Mouse (Mus musculus) E14TG2a.4 (cell line): ENCODE data around the gene Msn.
A peak's percentile ranks its signal among the peaks of the same experiment; 100 is the strongest.

Experiments
- H3K27me3 ChIP-seq: 2 replicates; pipeline ENCODE4 v1.6.1; 2014; ENCODE audit warnings: low read length, control low read depth; ENCODE audit not compliant: insufficient read depth
- H3K36me3 ChIP-seq: 2 replicates; pipeline ENCODE4 v1.6.1; 2014; ENCODE audit warnings: low read length, control low read depth; ENCODE audit not compliant: insufficient read depth
- H3K4me1 ChIP-seq: replicated peaks from 2 replicates; pipeline ENCODE4 v1.6.1; 2014; ENCODE audit warnings: low read depth, low read length, control low read depth
- H3K4me3 ChIP-seq: replicated peaks from 2 replicates; pipeline ENCODE4 v1.5.1; 2014; ENCODE audit warnings: mild to moderate bottlenecking, low read length
- H3K9me3 ChIP-seq: 2 replicates; pipeline ENCODE4 v1.6.1; 2014; ENCODE audit warnings: low read length, control low read depth
- CTCF ChIP-seq: conservative IDR thresholded peaks from 2 replicates; pipeline ENCODE4 v1.5.1; 2014; ENCODE audit warnings: low read length
- NANOG ChIP-seq: IDR thresholded peaks from 2 replicates; pipeline ENCODE4 v1.6.1; 2014; ENCODE audit warnings: borderline replicate concordance, low read length, mixed read lengths
- POU5F1 ChIP-seq: IDR thresholded peaks from 2 replicates; pipeline ENCODE4 v1.6.1; 2014; ENCODE audit warnings: low read length, borderline replicate concordance

Gene Msn

GRCm38 (mm10) chrX:96130663-96131062 is 34.8 kb downstream of the Msn start:
- Histone ChIP-seq H3K27me3 (no peaks in the 10 kb centered on the region), H3K9me3 (no peaks in the 10 kb centered on the region), H3K4me1 (peaks cover 76% of the 10 kb centered on the region), H3K36me3 (peaks cover 5% of the 10 kb centered on the region), H3K4me3 (peak overlapping the region; percentile 10; the same call in 1 of the 2 replicates)
- TF ChIP-seq NANOG: no peak
- TF ChIP-seq POU5F1: no peak
- no peak for TF ChIP-seq CTCF

- Histone ChIP-seq H3K4me3 (no peak overlapping the region), H3K27me3 (no peaks in the 10 kb centered on the region), H3K9me3 (no peaks in the 10 kb centered on the region), H3K4me1 (peaks cover 75% of the 10 kb centered on the region), H3K36me3 (peaks cover 5% of the 10 kb centered on the region)
- no peak for TF ChIP-seq CTCF
These were observed 37.4 kb downstream of the Msn start for GRCm38 (mm10) chrX:96133260-96133659.

GRCm38 (mm10) chrX:96134243-96134661 is 38.4 kb downstream of the Msn start:
- H3K36me3 ChIP-seq: peaks cover 5% of the 10 kb centered on the region
- no peaks in the 10 kb centered on the region for H3K9me3 ChIP-seq
- peaks cover 67% of the 10 kb centered on the region for H3K4me1 ChIP-seq
- TF ChIP-seq CTCF: no peak
- TF ChIP-seq POU5F1: no peak
- no peak for TF ChIP-seq NANOG
- H3K4me3 ChIP-seq: no peak overlapping the region
- H3K27me3 ChIP-seq: no peaks in the 10 kb centered on the region

GRCm38 (mm10) chrX:96134840-96135580 is 39.2 kb downstream of the Msn start:
- peaks cover 61% of the 10 kb centered on the region for H3K4me1 ChIP-seq

GRCm38 (mm10) chrX:96135581-96135980 is 39.7 kb downstream of the Msn start:
- Histone ChIP-seq H3K4me1 (peaks cover 55% of the 10 kb centered on the region), H3K9me3 (no peaks in the 10 kb centered on the region), H3K27me3 (no peaks in the 10 kb centered on the region), H3K36me3 (peaks cover 5% of the 10 kb centered on the region), H3K4me3 (no peak overlapping the region)
- TF ChIP-seq CTCF: no peak

More at GRCm38 (mm10) chrX:96134840-96135580, 39.2 kb downstream of the Msn start:
- TF ChIP-seq POU5F1 (no peak), CTCF (no peak), NANOG (no peak)
- H3K27me3 ChIP-seq: no peaks in the 10 kb centered on the region
- H3K36me3 ChIP-seq: peaks cover 5% of the 10 kb centered on the region
- no peak overlapping the region for H3K4me3 ChIP-seq
- H3K9me3 ChIP-seq: no peaks in the 10 kb centered on the region

- Histone ChIP-seq H3K36me3 (no peaks in the 10 kb centered on the region), H3K9me3 (no peaks in the 10 kb centered on the region), H3K4me1 (peaks cover 19% of the 10 kb centered on the region), H3K27me3 (no peaks in the 10 kb centered on the region), H3K4me3 (no peak overlapping the region)
- TF ChIP-seq POU5F1 (no peak), NANOG (no peak)
These were observed 43.4 kb downstream of the Msn start for GRCm38 (mm10) chrX:96139262-96139661.

GRCm38 (mm10) chrX:96144960-96145488 is 49.2 kb downstream of the Msn start:
- H3K9me3 ChIP-seq: no peaks in the 10 kb centered on the region
- no peak for TF ChIP-seq POU5F1
- no peak for TF ChIP-seq NANOG
- no peak; the same call in 1 of the 2 replicates for TF ChIP-seq CTCF
- no peaks in the 10 kb centered on the region for H3K4me1 ChIP-seq
- 0 out of 2 replicates have a peak, but pooled peaks cover 4% of the 10 kb centered on the region for H3K36me3 ChIP-seq
- no peaks in the 10 kb centered on the region for H3K27me3 ChIP-seq
- H3K4me3 ChIP-seq: no peak overlapping the region

- peaks cover 17% of the 10 kb centered on the region for H3K36me3 ChIP-seq
- TF ChIP-seq POU5F1: no peak
- H3K4me3 ChIP-seq: no peak overlapping the region
- no peaks in the 10 kb centered on the region for H3K27me3 ChIP-seq
- no peaks in the 10 kb centered on the region for H3K9me3 ChIP-seq
- no peaks in the 10 kb centered on the region for H3K4me1 ChIP-seq
These were observed 52.4 kb downstream of the Msn start for GRCm38 (mm10) chrX:96148217-96148616.

GRCm38 (mm10) chrX:96153362-96153761 is 57.5 kb downstream of the Msn start:
- H3K27me3 ChIP-seq: no peaks in the 10 kb centered on the region
- no peaks in the 10 kb centered on the region for H3K9me3 ChIP-seq
- H3K4me3 ChIP-seq: no peak overlapping the region
- peaks cover 42% of the 10 kb centered on the region for H3K36me3 ChIP-seq
- TF ChIP-seq POU5F1 (no peak), NANOG (no peak), CTCF (no peak)
- H3K4me1 ChIP-seq: no peaks in the 10 kb centered on the region
